Mouse (Mus musculus) liver, embryonic 14.5 days (tissue): ENCODE results near the gene Tas1r3. TPM values are rescaled to one million over a fixed set of nuclear protein-coding genes. Genes with fewer than 3 reads are reported as not detected.
A peak's percentile ranks its signal among the peaks of the same experiment; 100 is the strongest.

Experiments used
- ATAC-seq: fragments of 200-750 bp; cut with Nextera tagmentation; 2 replicates; pipeline ENCODE4 v1.8.0; 2017; ENCODE audit warnings: moderate number of reproducible peaks, mild to moderate bottlenecking, moderate library complexity; ENCODE audit not compliant: insufficient read depth
- DNase-seq, 3 experiments: peaks; one replicate each; pipeline ENCODE4 v3.0.0-alpha.2; 2012 to 2013; ENCODE audit warnings: low read depth in 3 of 3, low spot score in 3 of 3
- H3K27ac ChIP-seq: fragments of 300-500 bp; sonication (generic); 2 replicates; pipeline ENCODE4 v1.5.1; 2014; ENCODE audit warnings: moderate library complexity, mild to moderate bottlenecking, control low read depth, inconsistent platforms
- H3K27me3 ChIP-seq: fragments of 300-500 bp; sonication (generic); 2 replicates; pipeline ENCODE4 v1.6.1; 2014; ENCODE audit warnings: mild to moderate bottlenecking, low read length, moderate library complexity; ENCODE audit not compliant: control insufficient read depth, insufficient read depth
- H3K36me3 ChIP-seq: fragments of 300-500 bp; sonication (generic); replicated peaks from 2 replicates; pipeline ENCODE4 v1.6.1; 2014; ENCODE audit warnings: low read depth; ENCODE audit not compliant: control insufficient read depth, insufficient read depth
- H3K4me1 ChIP-seq, 2 experiments: fragments of 200-500 bp in 1 of 2; fragments of 300-500 bp in 1 of 2; sonication (generic) in 1 of 2; replicated peaks; 2 replicates each; pipeline ENCODE4 v1.6.1; 2012 to 2014; ENCODE audit warnings: antibody characterized with exemption in 1 of 2, inconsistent platforms in 1 of 2, low read length in 1 of 2; ENCODE audit not compliant: control insufficient read depth in 2 of 2, insufficient read depth in 2 of 2
- H3K4me2 ChIP-seq: fragments of 300-500 bp; sonication (generic); 2 replicates; pipeline ENCODE4 v1.6.1; 2014; ENCODE audit warnings: low read depth, mild to moderate bottlenecking, control low read depth, moderate library complexity
- H3K4me3 ChIP-seq, 2 experiments: fragments of 200-500 bp in 1 of 2; fragments of 300-500 bp in 1 of 2; sonication (generic) in 1 of 2; 2 replicates each; pipeline ENCODE4 v1.5.1; 2012 to 2014; ENCODE audit warnings: low read depth in 2 of 2, low read length in 2 of 2, mild to moderate bottlenecking in 2 of 2, control low read depth in 1 of 2, inconsistent platforms in 1 of 2, moderate library complexity in 1 of 2; ENCODE audit not compliant: insufficient read depth in 1 of 2
- H3K9ac ChIP-seq: fragments of 300-500 bp; sonication (generic); replicated peaks from 2 replicates; pipeline ENCODE4 v1.6.1; 2014; ENCODE audit warnings: mild to moderate bottlenecking, control low read depth, moderate library complexity
- H3K9me3 ChIP-seq: fragments of 300-500 bp; sonication (generic); 2 replicates; pipeline ENCODE4 v1.6.1; 2016; ENCODE audit warnings: low read length, mixed read lengths; ENCODE audit not compliant: control insufficient read depth
- CTCF ChIP-seq: IDR thresholded peaks from 2 replicates; pipeline ENCODE4 v1.5.1; 2016; ENCODE audit warnings: antibody characterized with exemption, low read depth, control low read depth
- EP300 ChIP-seq: IDR thresholded peaks from 2 replicates; pipeline ENCODE4 v1.6.1; 2016; ENCODE audit warnings: antibody characterized with exemption, low read depth
- WGBS: fragments of 180-500 bp; shearing (Covaris S2); extraction: QIAGEN DNeasy Blood & Tissue Kit; methylation state at CpG from one replicate; pipeline ENCODE4 v1.1.7; 2014; ENCODE audit not compliant: insufficient replicate concordance; 5-methylcytosine and 5-hydroxymethylcytosine counted together
- polyA plus RNA-seq, 2 experiments: library from polyadenylated mRNA; depleted of rRNA in 1 of 2; stranded (reverse) in 1 of 2; unstranded in 1 of 2; fragments of >200 nt; fragmentation: Nextera tagmentation in 1 of 2; extraction: Ambion mirVana in 1 of 2; gene quantifications; 2 replicates each; pipeline versions ENCODE4 v1.2.1 to v1.2.3; 2012 to 2014

The Tas1r3 gene
- polyA plus RNA-seq (2012; rRNA removed): 0.08 and 0.09 TPM in 2 replicates
- 0.04 and 0.06 TPM in 2 replicates for polyA plus RNA-seq (2014; fragmentation: Nextera tagmentation; extraction: Ambion mirVana)

DNA sequence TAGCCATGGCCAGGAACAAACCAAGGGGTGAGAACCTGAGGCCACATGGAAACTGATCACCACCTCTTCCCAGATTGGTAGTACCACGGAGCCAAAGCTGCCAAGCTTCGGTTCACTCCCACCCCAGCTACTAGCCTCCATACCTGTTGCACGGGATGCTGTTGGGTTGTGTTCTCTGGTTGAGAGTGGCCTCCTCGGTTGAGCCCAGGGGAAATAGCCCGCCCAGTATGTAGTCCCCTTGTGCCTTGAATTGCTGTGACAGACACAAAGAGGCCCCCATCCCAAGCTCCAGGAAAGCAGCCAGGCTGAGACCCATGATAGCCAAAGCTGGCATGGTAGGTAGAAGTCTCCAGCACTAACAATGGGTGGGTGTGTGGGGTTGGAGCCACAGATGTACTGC lies at the start of gene Tas1r3:
Gene Tas1r3, minus strand, starts transcription at position 362 of the 400 bp plus-strand sequence.
- no peak for DNase-seq
- Histone ChIP-seq H3K4me2 (no peak within 1 kb of the TSS), H3K4me3 (no peak within 1 kb of the TSS), H3K9me3 (no peaks in the 10 kb centered on the region), H3K4me1 (peaks cover 0 to under 1% of the 10 kb centered on the region in 2 experiments; a peak in 1 of 4 replicates), H3K27ac (no peak within 1 kb of the TSS), H3K36me3 (peaks cover 4% of the 10 kb centered on the region), H3K9ac (no peak within 1 kb of the TSS), H3K27me3 (no peaks in the 10 kb centered on the region)
- 58% methylated on average over 5 of the region's 5 CpGs for WGBS
- no peak for TF ChIP-seq EP300
- no peak for TF ChIP-seq CTCF
- no peak for ATAC-seq

- no peak for ATAC-seq
Measured at GRCm38 (mm10) chr4:155908751-155909150, 45.6 kb upstream of the Tas1r3 start.

GRCm38 (mm10) chr4:155908281-155908680 lies 45.1 kb upstream of the Tas1r3 start:
- H3K9me3 ChIP-seq: no peaks in the 10 kb centered on the region

More at GRCm38 (mm10) chr4:155908751-155909150, 45.6 kb upstream of the Tas1r3 start:
- WGBS: 74% methylated on average over 4 of the region's 4 CpGs
- Histone ChIP-seq H3K9me3 (no peaks in the 10 kb centered on the region), H3K27me3 (no peaks in the 10 kb centered on the region), H3K4me2 (no peak overlapping the region), H3K4me1 (no peaks in the 10 kb centered on the region), H3K4me3 (no peak overlapping the region), H3K27ac (no peak overlapping the region), H3K36me3 (peaks cover 1% of the 10 kb centered on the region), H3K9ac (no peak overlapping the region)
- no peak for TF ChIP-seq CTCF
- no peak for TF ChIP-seq EP300
- no peak for DNase-seq

DNA sequence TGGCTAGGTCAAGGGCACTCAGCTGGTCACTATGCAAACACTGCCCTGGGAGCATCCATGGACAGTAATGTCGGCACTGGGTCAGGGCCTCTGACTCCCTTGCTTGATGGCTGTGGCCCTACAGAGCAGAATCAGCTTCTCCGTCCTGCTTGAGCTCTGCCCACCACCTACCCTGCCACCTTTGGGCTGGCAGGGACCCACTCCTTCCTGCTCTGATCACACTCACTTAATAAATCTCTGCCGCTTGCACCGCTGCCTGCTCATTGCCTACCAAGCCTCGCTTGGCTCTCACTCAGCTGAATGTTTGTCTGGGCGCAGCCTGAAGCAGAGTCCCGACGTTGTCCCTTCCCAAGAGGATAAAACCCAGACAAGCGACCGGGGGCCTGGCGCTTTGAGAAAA lies 43.8 kb upstream of the Tas1r3 start:
- H3K36me3 ChIP-seq: peaks cover 12% of the 10 kb centered on the region
- H3K4me3 ChIP-seq: no peak overlapping the region
- H3K27ac ChIP-seq: no peak overlapping the region
- no peak overlapping the region for H3K4me2 ChIP-seq
- H3K9ac ChIP-seq: no peak overlapping the region
- H3K4me1 ChIP-seq: no peaks in the 10 kb centered on the region
- H3K27me3 ChIP-seq: no peaks in the 10 kb centered on the region
- TF ChIP-seq CTCF (no peak), EP300 (no peak)
- no peak for DNase-seq
- no peak for ATAC-seq
- H3K9me3 ChIP-seq: no peaks in the 10 kb centered on the region
- WGBS: 73% methylated on average over 11 of the region's 11 CpGs

More at GRCm38 (mm10) chr4:155908281-155908680, 45.1 kb upstream of the Tas1r3 start:
- WGBS: 76% methylated on average over 7 of the region's 7 CpGs
- Histone ChIP-seq H3K27me3 (no peaks in the 10 kb centered on the region), H3K9ac (no peak overlapping the region), H3K4me3 (no peak overlapping the region), H3K4me1 (no peaks in the 10 kb centered on the region), H3K27ac (no peak overlapping the region), H3K4me2 (no peak overlapping the region), H3K36me3 (peaks cover 6% of the 10 kb centered on the region)
- TF ChIP-seq EP300: no peak
- TF ChIP-seq CTCF: no peak
- ATAC-seq (peak; percentile 8; the same call in 1 of the 2 replicates), DNase-seq (no peak)

DNA sequence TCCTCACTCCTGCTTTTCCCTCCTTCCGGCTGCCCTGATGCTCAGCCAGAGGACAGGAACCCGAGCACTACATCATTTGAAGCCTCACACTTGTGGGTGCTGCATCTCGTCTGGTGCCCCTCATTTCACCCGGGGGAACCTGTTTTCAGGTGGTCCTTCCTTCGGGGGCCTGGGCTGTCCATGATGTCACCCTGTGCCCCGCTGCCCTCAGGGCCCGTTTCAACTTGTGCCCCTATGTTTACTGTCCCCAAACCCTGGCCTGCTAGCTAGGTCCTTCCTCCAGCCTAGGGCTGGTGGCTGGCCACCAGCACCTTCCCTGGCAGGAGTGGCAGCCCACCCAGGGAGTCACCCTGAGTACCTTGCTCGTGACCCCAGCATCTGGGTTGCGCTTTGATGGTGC lies 43.0 kb upstream of the Tas1r3 start:
- 75% methylated on average over 9 of the region's 9 CpGs for WGBS
- peaks cover 16% of the 10 kb centered on the region for H3K36me3 ChIP-seq
- no peak overlapping the region for H3K9ac ChIP-seq
- no peaks in the 10 kb centered on the region for H3K4me1 ChIP-seq
- H3K4me2 ChIP-seq: no peak overlapping the region
- no peak overlapping the region for H3K27ac ChIP-seq
- H3K27me3 ChIP-seq: no peaks in the 10 kb centered on the region
- ATAC-seq (no peak), DNase-seq (no peak)
- H3K9me3 ChIP-seq: no peaks in the 10 kb centered on the region
- TF ChIP-seq CTCF (no peak), EP300 (no peak)
- no peak overlapping the region for H3K4me3 ChIP-seq
